Comparison of ENCODE assay signal across 10 mouse cellular contexts in the genomic region with DNA sequence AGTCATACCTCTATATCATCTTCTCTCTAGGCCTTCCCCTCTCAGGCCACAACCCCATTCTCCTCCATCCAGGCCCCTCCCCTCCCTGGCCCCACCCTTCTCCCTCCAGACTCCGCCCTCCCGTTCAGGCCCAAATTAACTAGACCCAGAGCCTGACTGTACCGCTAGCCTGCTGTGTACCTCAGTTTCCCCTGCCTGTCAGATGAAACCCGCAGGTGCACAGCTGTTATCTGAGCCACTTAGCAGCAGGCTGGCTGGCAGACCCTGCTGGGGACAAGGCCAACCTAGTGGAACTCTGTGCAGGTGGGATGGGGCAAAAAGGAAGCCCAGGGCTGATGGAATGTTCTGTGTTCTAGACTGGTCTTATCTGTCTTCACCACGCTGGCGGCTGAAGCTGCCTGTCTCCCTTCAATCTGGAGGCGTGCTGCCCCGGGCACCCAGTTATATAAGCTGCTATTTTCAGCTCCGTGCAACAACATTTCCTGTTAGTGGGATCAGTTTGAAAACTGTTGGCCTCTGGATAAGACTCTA. TPM values are rescaled to one million over a fixed set of nuclear protein-coding genes. Genes with fewer than 3 reads are reported as not detected.
DNase-seq lines count a peak whose midpoint lies in the region; ATAC-seq and TF ChIP-seq lines count a peak whose summit lies in the region.
"Had no signal": no experiment of that assay in that cellular context is flagged by ENCODE, and none has a peak within 500 bp of the region (broad histone marks: within the 10 kb centered on the region; RNA-seq: fewer than 3 reads in every experiment).

No protein-coding gene starts in this region.

- no peak overlapping the region for H3K4me3 ChIP-seq in spleen, adult 2 months (ENCODE audit: extremely low read depth, insufficient read depth, insufficient read length)
- H3K4me3 ChIP-seq in liver, embryonic 16.5 days (ENCODE audit: low read depth, low read length), result peak overlapping the region; percentile 50

- TF ChIP-seq CTCF in spleen, adult 2 months (IDR thresholded peaks at IDR 0.05; ENCODE audit: extremely low read depth, insufficient read depth, insufficient read length, insufficient replicate concordance), result no peak

- peak overlapping the region; percentile 71 for H3K4me2 ChIP-seq in liver, embryonic 16.5 days (ENCODE audit: low read depth, low read length)

- H3K9ac ChIP-seq in liver, embryonic 16.5 days (ENCODE audit: low read depth, low read length), result peak overlapping the region; percentile 62

- peak; percentile 37 to 50 for DNase-seq in adrenal gland, adult (ENCODE audit: inconsistent age in 2 of 2, low spot score in 1 of 2)
- DNase-seq in adrenal gland, postnatal 10 days, result no peak
- no peak for DNase-seq in spleen, adult 2 months (ENCODE audit: low read depth in 1 of 2, low spot score in 2 of 2)
- no peak for DNase-seq in spleen, adult 18-20 months
- DNase-seq in urinary bladder, postnatal 25 days (ENCODE audit: low spot score), result no peak
- DNase-seq in cerebellum, adult 11 months, result no peak
- DNase-seq in layer of hippocampus, adult 8-10 months (ENCODE audit: low spot score in 2 of 2), result no peak
- DNase-seq: right cerebral cortex, postnatal 25 days had no signal

- WGBS in spleen, adult 2 months, result 19% methylated on average over 9 of the region's 9 CpGs
- WGBS in liver, embryonic 16.5 days (ENCODE audit: insufficient replicate concordance), result 7% methylated on average over 9 of the region's 9 CpGs

- ATAC-seq in liver, embryonic 16.5 days (ENCODE audit: low read depth), result peak; percentile 79

- H3K4me1 ChIP-seq in spleen, adult 2 months (ENCODE audit: control insufficient read depth, insufficient read depth, insufficient read length), result peaks cover 31% of the 10 kb centered on the region
- peaks cover 77% of the 10 kb centered on the region for H3K4me1 ChIP-seq in liver, embryonic 16.5 days (ENCODE audit: control insufficient read depth, low read depth, low read length)

- TF ChIP-seq POLR2A in spleen, adult 2 months (IDR thresholded peaks at IDR 0.05; ENCODE audit: low read depth, low read length), result no peak

- no peaks in the 10 kb centered on the region for H3K36me3 ChIP-seq in spleen, adult 2 months (ENCODE audit: control insufficient read depth, insufficient read depth, low read length)
- H3K36me3 ChIP-seq in liver, embryonic 16.5 days (ENCODE audit: control insufficient read depth, insufficient read depth), result no peaks in the 10 kb centered on the region

- H3K27me3 ChIP-seq in spleen, adult 2 months (ENCODE audit: control insufficient read depth, insufficient read depth, low read length), result peaks cover 38% of the 10 kb centered on the region
- H3K27me3 ChIP-seq in liver, embryonic 16.5 days (ENCODE audit: control insufficient read depth, insufficient read depth, low read depth, low read length), result peaks cover 52% of the 10 kb centered on the region

- no peaks in the 10 kb centered on the region for H3K9me3 ChIP-seq in liver, embryonic 16.5 days (replicated peaks; ENCODE audit: control insufficient read depth, low read length)

- peak overlapping the region; percentile 73 for H3K27ac ChIP-seq in spleen, adult 2 months (ENCODE audit: insufficient read depth, low read length)
- peak overlapping the region; percentile 95 for H3K27ac ChIP-seq in liver, embryonic 16.5 days (ENCODE audit: low read length)

RNA-seq across cellular contexts. Expression of gene Adamtsl5, which starts 4.0 kb away (rescaled TPM):
- 10 to 100 TPM in 1 of 2 experiments, 1 to 10 TPM in 1; 7.6 to 18.7 TPM for total RNA-seq in adrenal gland, postnatal 10 days (2021)
- polyA plus RNA-seq in spleen, adult 2 months (2012; rRNA removed), result 8.8 and 14.3 TPM in 2 replicates
- 2.2 and 3.4 TPM in 2 replicates for polyA plus RNA-seq in liver, embryonic 16.5 days (2015; fragmentation: Nextera tagmentation; extraction: Ambion mirVana)
- total RNA-seq in layer of hippocampus, adult 8-10 months (2022), result 1 to 10 TPM; 5.8 to 7.4 (median 6.7) TPM

RNA-seq across cellular contexts. Expression of gene Plk5, which starts 12.1 kb away (rescaled TPM):
- under 1 TPM in 1 of 2 experiments, not detected in 1; 0.12 TPM for total RNA-seq in adrenal gland, postnatal 10 days (2021)
- polyA plus RNA-seq in spleen, adult 2 months (2012; rRNA removed), result 0.04 TPM in 1 of 2 replicates, not detected in the other
- 0.05 and 0.18 TPM in 2 replicates for polyA plus RNA-seq in liver, embryonic 16.5 days (2015; fragmentation: Nextera tagmentation; extraction: Ambion mirVana)
- 10 to 100 TPM; 18.0 to 36.4 (median 30.4) TPM for total RNA-seq in layer of hippocampus, adult 8-10 months (2022)
- polyA plus RNA-seq: heart, embryonic 14.5 days had no signal

RNA-seq across cellular contexts. Expression of gene Reep6, which starts 14.4 kb away (rescaled TPM):
- 10 to 100 TPM; 38.4 to 61.8 TPM for total RNA-seq in adrenal gland, postnatal 10 days (2021)
- polyA plus RNA-seq in spleen, adult 2 months (2012; rRNA removed), result 2.1 and 2.5 TPM in 2 replicates
- polyA plus RNA-seq in liver, embryonic 16.5 days (2015; fragmentation: Nextera tagmentation; extraction: Ambion mirVana), result 83.9 and 102 TPM in 2 replicates
- total RNA-seq in layer of hippocampus, adult 8-10 months (2022), result 10 to 100 TPM in 2 of 4 experiments, 1 to 10 TPM in 2; 9.2 to 12.3 (median 10.2) TPM

RNA-seq across cellular contexts. Expression of gene Pcsk4, which starts 14.9 kb away (rescaled TPM):
- total RNA-seq in adrenal gland, postnatal 10 days (2021), result 1 to 10 TPM; 4.1 to 7.6 TPM
- polyA plus RNA-seq in spleen, adult 2 months (2012; rRNA removed), result 6.2 and 10.0 TPM in 2 replicates
- 3.5 and 4.0 TPM in 2 replicates for polyA plus RNA-seq in liver, embryonic 16.5 days (2015; fragmentation: Nextera tagmentation; extraction: Ambion mirVana)
- total RNA-seq in layer of hippocampus, adult 8-10 months (2022), result 1 to 10 TPM; 3.3 to 6.4 (median 4.1) TPM

RNA-seq across cellular contexts. Expression of gene 2310011J03Rik, which starts 23.9 kb away (rescaled TPM):
- 10 to 100 TPM; 24.0 to 26.7 TPM for total RNA-seq in adrenal gland, postnatal 10 days (2021)
- polyA plus RNA-seq in spleen, adult 2 months (2012; rRNA removed), result 40.6 and 56.7 TPM in 2 replicates
- 27.9 and 29.0 TPM in 2 replicates for polyA plus RNA-seq in liver, embryonic 16.5 days (2015; fragmentation: Nextera tagmentation; extraction: Ambion mirVana)
- total RNA-seq in layer of hippocampus, adult 8-10 months (2022), result 10 to 100 TPM; 20.4 to 27.1 (median 23.3) TPM

Comparison
In these comparisons a context has a peak if more than half of its experiments do, and no peak if none do; other contexts are left out.
1. DNase-seq: peak in adrenal gland, adult (2 of 2); none in adrenal gland, postnatal 10 days (single experiment), spleen, adult 2 months (0 of 2), spleen, adult 18-20 months (0 of 2), urinary bladder, postnatal 25 days (single experiment), cerebellum, adult 11 months (single experiment) and layer of hippocampus, adult 8-10 months (0 of 2).
2. RNA of gene Plk5, which starts 12.1 kb away (total RNA-seq): 18.0 to 36.4 TPM in layer of hippocampus, adult 8-10 months; 0.12 TPM in adrenal gland, postnatal 10 days; every median in the first group is over 10 times any median in the second.